Mouse (Mus musculus): ENCODE measurements around the gene Ascc3. TPM values are rescaled to one million over a fixed set of nuclear protein-coding genes. Genes with fewer than 3 reads are reported as not detected.

Gene Ascc3
- polyA plus RNA-seq, 1 experiment from 2014 or later = 20.8 TPM

- H3K9me3 ChIP-seq (ENCODE audit: control insufficient read depth, low read length) = no peaks in the 10 kb centered on the region
- no peaks in the 10 kb centered on the region for H3K36me3 ChIP-seq (replicated peaks; ENCODE audit: control insufficient read depth, insufficient read depth)
- no peak for ATAC-seq (ENCODE audit: low FRiP score)
- H3K9ac ChIP-seq = no peak overlapping the region
- no peak overlapping the region for H3K4me3 ChIP-seq (replicated peaks; ENCODE audit: low read length)
- no peak overlapping the region for H3K4me2 ChIP-seq (replicated peaks)
- no peaks in the 10 kb centered on the region for H3K27me3 ChIP-seq (ENCODE audit: control insufficient read depth, insufficient read depth, low read length)
- 0 out of 2 replicates have a peak, but pooled peaks cover 3% of the 10 kb centered on the region for H3K4me1 ChIP-seq (replicated peaks; ENCODE audit: control insufficient read depth, insufficient read depth, low read length)
- WGBS = 62% methylated on average over 2 of the region's 2 CpGs
- DNase-seq (ENCODE audit: low spot score) = no peak
- no peak overlapping the region for H3K27ac ChIP-seq
Measured at GRCm38 (mm10) chr10:50801594-50801993, 209.1 kb downstream of the Ascc3 start.

- Histone ChIP-seq H3K4me1 (replicated peaks; ENCODE audit: control insufficient read depth, insufficient read depth, low read length) (0 out of 2 replicates have a peak, but pooled peaks cover 3% of the 10 kb centered on the region), H3K27me3 (ENCODE audit: control insufficient read depth, insufficient read depth, low read length) (no peaks in the 10 kb centered on the region), H3K4me2 (replicated peaks) (no peak overlapping the region), H3K27ac (no peak overlapping the region), H3K9me3 (ENCODE audit: control insufficient read depth, low read length) (no peaks in the 10 kb centered on the region), H3K36me3 (replicated peaks; ENCODE audit: control insufficient read depth, insufficient read depth) (no peaks in the 10 kb centered on the region), H3K4me3 (replicated peaks; ENCODE audit: low read length) (no peak overlapping the region), H3K9ac (no peak overlapping the region)
- no peak for ATAC-seq (ENCODE audit: low FRiP score)
- no peak for DNase-seq (ENCODE audit: low spot score)
- 47% methylated on average over 2 of the region's 2 CpGs for WGBS
Measured at GRCm38 (mm10) chr10:50802380-50802779, 209.9 kb downstream of the Ascc3 start.

- Histone ChIP-seq H3K27ac (no peak overlapping the region), H3K4me1 (replicated peaks; ENCODE audit: control insufficient read depth, insufficient read depth, low read length) (0 out of 2 replicates have a peak, but pooled peaks cover 3% of the 10 kb centered on the region), H3K4me2 (replicated peaks) (no peak overlapping the region), H3K9me3 (ENCODE audit: control insufficient read depth, low read length) (no peaks in the 10 kb centered on the region), H3K36me3 (replicated peaks; ENCODE audit: control insufficient read depth, insufficient read depth) (no peaks in the 10 kb centered on the region), H3K27me3 (ENCODE audit: control insufficient read depth, insufficient read depth, low read length) (no peaks in the 10 kb centered on the region), H3K9ac (no peak overlapping the region), H3K4me3 (replicated peaks; ENCODE audit: low read length) (no peak overlapping the region)
- DNase-seq (ENCODE audit: low spot score) (no peak), ATAC-seq (ENCODE audit: low FRiP score) (no peak)
- WGBS = 98% methylated on average over 2 of the region's 2 CpGs
Measured at GRCm38 (mm10) chr10:50806166-50806565, 213.7 kb downstream of the Ascc3 start.

- no peak overlapping the region for H3K9ac ChIP-seq
- DNase-seq (ENCODE audit: low spot score) (no peak), ATAC-seq (ENCODE audit: low FRiP score) (no peak)
- no peak overlapping the region for H3K4me3 ChIP-seq (replicated peaks; ENCODE audit: low read length)
- H3K27me3 ChIP-seq (ENCODE audit: control insufficient read depth, insufficient read depth, low read length) = no peaks in the 10 kb centered on the region
- no peaks in the 10 kb centered on the region for H3K4me1 ChIP-seq (replicated peaks; ENCODE audit: control insufficient read depth, insufficient read depth, low read length)
- peaks cover 13% of the 10 kb centered on the region for H3K36me3 ChIP-seq (replicated peaks; ENCODE audit: control insufficient read depth, insufficient read depth)
- H3K9me3 ChIP-seq (ENCODE audit: control insufficient read depth, low read length) = no peaks in the 10 kb centered on the region
- WGBS = 48% methylated on average over 1 of the region's 1 CpGs
- H3K4me2 ChIP-seq (replicated peaks) = no peak overlapping the region
- H3K27ac ChIP-seq = no peak overlapping the region
Measured at GRCm38 (mm10) chr10:50822363-50822762, 229.9 kb downstream of the Ascc3 start.

GRCm38 (mm10) chr10:50826829-50827228 lies 234.4 kb downstream of the Ascc3 start:
- no peak for DNase-seq (ENCODE audit: low spot score)
- Histone ChIP-seq H3K4me2 (replicated peaks) (no peak overlapping the region), H3K9ac (no peak overlapping the region), H3K36me3 (replicated peaks; ENCODE audit: control insufficient read depth, insufficient read depth) (peaks cover 13% of the 10 kb centered on the region), H3K4me3 (replicated peaks; ENCODE audit: low read length) (no peak overlapping the region), H3K27me3 (ENCODE audit: control insufficient read depth, insufficient read depth, low read length) (no peaks in the 10 kb centered on the region), H3K27ac (no peak overlapping the region), H3K9me3 (ENCODE audit: control insufficient read depth, low read length) (no peaks in the 10 kb centered on the region), H3K4me1 (replicated peaks; ENCODE audit: control insufficient read depth, insufficient read depth, low read length) (no peaks in the 10 kb centered on the region)
- no peak for ATAC-seq (ENCODE audit: low FRiP score)

GRCm38 (mm10) chr10:50834533-50834932 lies 242.1 kb downstream of the Ascc3 start:
- no peaks in the 10 kb centered on the region for H3K36me3 ChIP-seq (replicated peaks; ENCODE audit: control insufficient read depth, insufficient read depth)
- no peaks in the 10 kb centered on the region for H3K9me3 ChIP-seq (ENCODE audit: control insufficient read depth, low read length)
- 81% methylated on average over 2 of the region's 2 CpGs for WGBS
- ATAC-seq (ENCODE audit: low FRiP score) (no peak), DNase-seq (ENCODE audit: low spot score) (no peak)
- H3K4me1 ChIP-seq (replicated peaks; ENCODE audit: control insufficient read depth, insufficient read depth, low read length) = no peaks in the 10 kb centered on the region; the same call in 1 of the 2 replicates
- no peak overlapping the region for H3K4me3 ChIP-seq (replicated peaks; ENCODE audit: low read length)
- H3K27me3 ChIP-seq (ENCODE audit: control insufficient read depth, insufficient read depth, low read length) = no peaks in the 10 kb centered on the region
- H3K9ac ChIP-seq = no peak overlapping the region
- H3K4me2 ChIP-seq (replicated peaks) = no peak overlapping the region
- H3K27ac ChIP-seq = no peak overlapping the region

- peak; percentile 48 for ATAC-seq (ENCODE audit: low FRiP score)
- Histone ChIP-seq H3K4me3 (replicated peaks; ENCODE audit: low read length) (no peak overlapping the region), H3K27ac (no peak overlapping the region), H3K27me3 (ENCODE audit: control insufficient read depth, insufficient read depth, low read length) (no peaks in the 10 kb centered on the region), H3K36me3 (replicated peaks; ENCODE audit: control insufficient read depth, insufficient read depth) (peaks cover 5% of the 10 kb centered on the region; the same call in 1 of the 2 replicates), H3K9ac (no peak overlapping the region), H3K4me2 (replicated peaks) (no peak overlapping the region), H3K9me3 (ENCODE audit: control insufficient read depth, low read length) (no peaks in the 10 kb centered on the region), H3K4me1 (replicated peaks; ENCODE audit: control insufficient read depth, insufficient read depth, low read length) (no peaks in the 10 kb centered on the region)
- WGBS = 68% methylated on average over 3 of the region's 3 CpGs
- DNase-seq (ENCODE audit: low spot score) = peak; percentile 26
Measured at GRCm38 (mm10) chr10:50843363-50843762, 250.9 kb downstream of the Ascc3 start.

- H3K4me3 ChIP-seq (replicated peaks; ENCODE audit: low read length) = no peak overlapping the region
- no peak overlapping the region for H3K9ac ChIP-seq
- WGBS = 86% methylated on average over 4 of the region's 4 CpGs
- no peaks in the 10 kb centered on the region for H3K4me1 ChIP-seq (replicated peaks; ENCODE audit: control insufficient read depth, insufficient read depth, low read length)
- H3K4me2 ChIP-seq (replicated peaks) = no peak overlapping the region
- no peaks in the 10 kb centered on the region for H3K27me3 ChIP-seq (ENCODE audit: control insufficient read depth, insufficient read depth, low read length)
- H3K36me3 ChIP-seq (replicated peaks; ENCODE audit: control insufficient read depth, insufficient read depth) = no peaks in the 10 kb centered on the region
- ATAC-seq (ENCODE audit: low FRiP score) (no peak), DNase-seq (ENCODE audit: low spot score) (no peak)
- H3K9me3 ChIP-seq (ENCODE audit: control insufficient read depth, low read length) = no peaks in the 10 kb centered on the region
- no peak overlapping the region for H3K27ac ChIP-seq
Measured at GRCm38 (mm10) chr10:50868202-50868601, 275.7 kb downstream of the Ascc3 start.

GRCm38 (mm10) chr10:50876952-50877351 lies 284.5 kb downstream of the Ascc3 start:
- Histone ChIP-seq H3K36me3 (replicated peaks; ENCODE audit: control insufficient read depth, insufficient read depth) (no peaks in the 10 kb centered on the region), H3K9me3 (ENCODE audit: control insufficient read depth, low read length) (no peaks in the 10 kb centered on the region), H3K27ac (no peak overlapping the region), H3K4me2 (replicated peaks) (no peak overlapping the region), H3K9ac (no peak overlapping the region), H3K4me1 (replicated peaks; ENCODE audit: control insufficient read depth, insufficient read depth, low read length) (no peaks in the 10 kb centered on the region), H3K4me3 (replicated peaks; ENCODE audit: low read length) (no peak overlapping the region), H3K27me3 (ENCODE audit: control insufficient read depth, insufficient read depth, low read length) (no peaks in the 10 kb centered on the region)
- WGBS = 91% methylated on average over 5 of the region's 5 CpGs
- no peak for ATAC-seq (ENCODE audit: low FRiP score)
- DNase-seq (ENCODE audit: low spot score) = no peak

- DNase-seq (ENCODE audit: low spot score) = no peak
- H3K4me3 ChIP-seq (replicated peaks; ENCODE audit: low read length) = no peak overlapping the region
- no peaks in the 10 kb centered on the region for H3K36me3 ChIP-seq (replicated peaks; ENCODE audit: control insufficient read depth, insufficient read depth)
- 37% methylated on average over 2 of the region's 2 CpGs for WGBS
- H3K4me2 ChIP-seq (replicated peaks) = no peak overlapping the region
- no peaks in the 10 kb centered on the region for H3K27me3 ChIP-seq (ENCODE audit: control insufficient read depth, insufficient read depth, low read length)
- H3K27ac ChIP-seq = no peak overlapping the region
- H3K9ac ChIP-seq = no peak overlapping the region
- H3K4me1 ChIP-seq (replicated peaks; ENCODE audit: control insufficient read depth, insufficient read depth, low read length) = no peaks in the 10 kb centered on the region
- no peak for ATAC-seq (ENCODE audit: low FRiP score)
- no peaks in the 10 kb centered on the region for H3K9me3 ChIP-seq (ENCODE audit: control insufficient read depth, low read length)
Measured at GRCm38 (mm10) chr10:50881476-50882069, 289.1 kb downstream of the Ascc3 start.

All from hindbrain, embryonic 14.5 days (tissue).